ENCODE assay signal across 9 mouse cellular contexts in genomic region chr2:118490241-118491091, GRCm38 (mm10). TPM values are rescaled to one million over a fixed set of nuclear protein-coding genes. Genes with fewer than 3 reads are reported as not detected.
DNase-seq lines count a peak whose midpoint lies in the region; ATAC-seq lines count a peak whose summit lies in the region.
"Had no signal": no experiment of that assay in that cellular context is flagged by ENCODE, and none has a peak within 500 bp of the region (broad histone marks: within the 10 kb centered on the region; RNA-seq: fewer than 3 reads in every experiment).

No protein-coding gene starts in this region.

- H3K4me1 ChIP-seq in heart, embryonic 14.5 days (ENCODE audit: control insufficient read depth in 2 of 2, insufficient read depth in 2 of 2, low read length in 2 of 2) = peaks cover 11 to 16% of the 10 kb centered on the region in 2 experiments
- H3K4me1 ChIP-seq in stomach, embryonic 16.5 days (ENCODE audit: control insufficient read depth, insufficient read depth, low read length) = peaks cover 13% of the 10 kb centered on the region

- intact Hi-C loops in left cerebral cortex, postnatal 10 days (cut with DNase I) = loop anchor here (5.0 kb wide), 1 partner anchor 57 kb away; the partner anchor contains the start of gene Bmf

- H3K36me3 ChIP-seq in heart, embryonic 14.5 days (ENCODE audit: control insufficient read depth, insufficient read depth, low read length) = no peaks in the 10 kb centered on the region
- H3K36me3 ChIP-seq in stomach, embryonic 16.5 days (ENCODE audit: control insufficient read depth, insufficient read depth, low read length) = no peaks in the 10 kb centered on the region
- H3K36me3 ChIP-seq: midbrain, embryonic 12.5 days had no signal

- H3K27ac ChIP-seq in heart, embryonic 14.5 days (replicated peaks in 1 of 2; ENCODE audit: control insufficient read depth in 1 of 2, insufficient read depth in 1 of 2, low read depth in 2 of 2, low read length in 2 of 2) = peak overlapping the region; percentile 40 to 68
- peak overlapping the region; percentile 76 for H3K27ac ChIP-seq in stomach, embryonic 16.5 days (ENCODE audit: low read length)
- H3K27ac ChIP-seq: midbrain, embryonic 12.5 days had no signal

- H3K9me3 ChIP-seq in heart, embryonic 14.5 days (ENCODE audit: control insufficient read depth, low read length) = no peaks in the 10 kb centered on the region
- H3K9me3 ChIP-seq in stomach, embryonic 16.5 days (replicated peaks; ENCODE audit: control insufficient read depth, low read length) = no peaks in the 10 kb centered on the region
- H3K9me3 ChIP-seq: midbrain, embryonic 12.5 days had no signal

- no peak overlapping the region for H3K4me3 ChIP-seq in heart, embryonic 14.5 days (ENCODE audit: control insufficient read depth in 1 of 2, insufficient read depth in 1 of 2, low read depth in 1 of 2, low read length in 2 of 2)
- H3K4me3 ChIP-seq in stomach, embryonic 16.5 days (replicated peaks; ENCODE audit: low read length) = no peak overlapping the region
- H3K4me3 ChIP-seq: midbrain, embryonic 12.5 days had no signal

- DNase-seq in left cerebral cortex, postnatal 10 days (ENCODE audit: extremely low spot score in 1 of 2, low spot score in 2 of 2) = peak; percentile 44 to 80
- DNase-seq in left cerebral cortex, adult 18-20 months (ENCODE audit: low spot score in 2 of 2) = no peak
- DNase-seq in adrenal gland, postnatal 36 days = peak; percentile 83 to 85
- peak; percentile 90 for DNase-seq in kidney, postnatal 14 days
- DNase-seq in lung, postnatal 4 days = peak; percentile 90
- no peak for DNase-seq in c-Kit-positive CD71-positive TER-119-positive erythroid progenitor cells, embryonic 14.5 days (ENCODE audit: low spot score)

- no peak overlapping the region; the same call in 1 of the 2 replicates for H3K9ac ChIP-seq in heart, embryonic 14.5 days (ENCODE audit: low read length)
- peak overlapping the region; percentile 44 for H3K9ac ChIP-seq in stomach, embryonic 16.5 days (ENCODE audit: low read length)
- H3K9ac ChIP-seq: midbrain, embryonic 12.5 days had no signal

- no peaks in the 10 kb centered on the region for H3K27me3 ChIP-seq in heart, embryonic 14.5 days (ENCODE audit: control insufficient read depth, insufficient read depth, low read length)
- H3K27me3 ChIP-seq in stomach, embryonic 16.5 days (ENCODE audit: control insufficient read depth, insufficient read depth, low read length) = no peaks in the 10 kb centered on the region
- H3K27me3 ChIP-seq: midbrain, embryonic 12.5 days had no signal

- no peak for ATAC-seq in heart, embryonic 14.5 days (ENCODE audit: insufficient number of reproducible peaks, insufficient read depth, low FRiP score, low read depth)
- ATAC-seq in stomach, embryonic 16.5 days (ENCODE audit: insufficient read depth, low FRiP score) = peak; percentile 71

- WGBS in heart, embryonic 14.5 days = 28% methylated on average over 12 of the region's 12 CpGs
- 23% methylated on average over 12 of the region's 12 CpGs for WGBS in stomach, embryonic 16.5 days

- H3K4me2 ChIP-seq in heart, embryonic 14.5 days (ENCODE audit: low read length) = no peak overlapping the region
- no peak overlapping the region for H3K4me2 ChIP-seq in stomach, embryonic 16.5 days (ENCODE audit: low read depth, low read length)
- H3K4me2 ChIP-seq: midbrain, embryonic 12.5 days had no signal

RNA-seq across cellular contexts. Expression of gene Srp14, which starts 11.0 kb away (rescaled TPM):
- 100 to 1,000 TPM; 159 to 171 TPM for total RNA-seq in left cerebral cortex, postnatal 10 days (2021)
- 100 to 1,000 TPM; 160 to 170 TPM for total RNA-seq in left cerebral cortex, adult 18-20 months (2021)
- 100 to 1,000 TPM; 210 to 233 TPM for total RNA-seq in adrenal gland, postnatal 36 days (2021)
- polyA plus RNA-seq in heart, embryonic 14.5 days (2014; fragmentation: Nextera tagmentation; extraction: Ambion mirVana) = 223 and 239 TPM in 2 replicates
- 214 and 229 TPM in 2 replicates for polyA plus RNA-seq in stomach, embryonic 16.5 days (2015; fragmentation: Nextera tagmentation; extraction: Ambion mirVana)

RNA-seq across cellular contexts. Expression of gene Bmf, which starts 59.0 kb away (rescaled TPM):
- total RNA-seq in left cerebral cortex, postnatal 10 days (2021) = 1 to 10 TPM; 4.0 to 5.2 TPM
- 1 to 10 TPM; 1.8 TPM for total RNA-seq in left cerebral cortex, adult 18-20 months (2021)
- total RNA-seq in adrenal gland, postnatal 36 days (2021) = 10 to 100 TPM; 10.9 to 14.1 TPM
- 2.1 and 6.3 TPM in 2 replicates for polyA plus RNA-seq in heart, embryonic 14.5 days (2014; fragmentation: Nextera tagmentation; extraction: Ambion mirVana)
- polyA plus RNA-seq in stomach, embryonic 16.5 days (2015; fragmentation: Nextera tagmentation; extraction: Ambion mirVana) = 4.2 and 4.4 TPM in 2 replicates

Comparison
In these comparisons a context has a peak if more than half of its experiments do, and no peak if none do; other contexts are left out.
1. DNase-seq: peak in left cerebral cortex, postnatal 10 days (2 of 2), adrenal gland, postnatal 36 days (2 of 2), kidney, postnatal 14 days (single experiment) and lung, postnatal 4 days (2 of 2); none in left cerebral cortex, adult 18-20 months (0 of 2) and c-Kit-positive CD71-positive TER-119-positive erythroid progenitor cells, embryonic 14.5 days (single experiment).